Mouse (Mus musculus) heart, postnatal 36 days (tissue): ENCODE data around the gene Cyp2c23. TPM values are rescaled to one million over a fixed set of nuclear protein-coding genes. Genes with fewer than 3 reads are reported as not detected.

Experiments
- DNase-seq, 2 experiments: peaks; one replicate each; pipeline ENCODE4 v3.0.0; 2021 to 2022
- intact Hi-C: fragments of 180-260 bp; cut with DNase I; formaldehyde crosslinking; loops from one replicate; pipeline ENCODE4 v1.15.1; 2025
- total RNA-seq, 2 experiments: library from RNA; stranded (reverse); gene quantifications; 2 replicates each; pipeline ENCODE4 v1.2.3; 2021

Cyp2c23 gene
- total RNA-seq, 2 experiments from 2014 or later, result 0.14 TPM; not detected in 1

GRCm38 (mm10) chr19:43976661-43977060, 52.3 kb downstream of the Cyp2c23 start:
- intact Hi-C loops, result no loop called here
- peak in 1 of 2 experiments; percentile 8 for DNase-seq

- DNase-seq, result no peak
- intact Hi-C loops, result no loop called here
These were observed 54.8 kb downstream of the Cyp2c23 start for GRCm38 (mm10) chr19:43974221-43974620.

- intact Hi-C loops, result no loop called here
- DNase-seq, result no peak
These were observed 55.3 kb downstream of the Cyp2c23 start for GRCm38 (mm10) chr19:43973711-43974110.

DNA sequence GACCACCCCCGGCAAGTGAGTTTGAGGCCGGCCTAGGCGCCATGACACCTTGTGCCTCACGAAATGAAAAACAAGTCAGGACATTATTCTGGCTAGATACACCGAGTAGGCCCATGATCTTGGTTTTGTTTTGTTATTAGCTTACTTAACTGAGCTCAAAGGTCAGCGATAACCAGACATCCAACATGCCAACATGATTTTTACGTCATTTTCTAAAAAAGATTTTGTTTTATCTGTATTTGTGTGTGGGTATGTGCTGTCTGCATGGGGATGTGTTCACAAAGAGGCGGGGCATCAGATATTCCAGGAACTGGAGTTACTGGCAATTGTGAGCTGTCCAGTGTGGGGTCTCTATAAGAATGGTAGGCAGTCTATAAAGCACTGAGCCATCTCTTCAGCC, 56.9 kb downstream of the Cyp2c23 start:
- no peak for DNase-seq
- intact Hi-C loops, result no loop called here

- intact Hi-C loops, result no loop called here
- no peak for DNase-seq
These were observed 60.5 kb downstream of the Cyp2c23 start for GRCm38 (mm10) chr19:43968436-43969026.

- DNase-seq, result no peak
- intact Hi-C loops, result no loop called here
These were observed 62.5 kb downstream of the Cyp2c23 start for GRCm38 (mm10) chr19:43966481-43966880.

DNA sequence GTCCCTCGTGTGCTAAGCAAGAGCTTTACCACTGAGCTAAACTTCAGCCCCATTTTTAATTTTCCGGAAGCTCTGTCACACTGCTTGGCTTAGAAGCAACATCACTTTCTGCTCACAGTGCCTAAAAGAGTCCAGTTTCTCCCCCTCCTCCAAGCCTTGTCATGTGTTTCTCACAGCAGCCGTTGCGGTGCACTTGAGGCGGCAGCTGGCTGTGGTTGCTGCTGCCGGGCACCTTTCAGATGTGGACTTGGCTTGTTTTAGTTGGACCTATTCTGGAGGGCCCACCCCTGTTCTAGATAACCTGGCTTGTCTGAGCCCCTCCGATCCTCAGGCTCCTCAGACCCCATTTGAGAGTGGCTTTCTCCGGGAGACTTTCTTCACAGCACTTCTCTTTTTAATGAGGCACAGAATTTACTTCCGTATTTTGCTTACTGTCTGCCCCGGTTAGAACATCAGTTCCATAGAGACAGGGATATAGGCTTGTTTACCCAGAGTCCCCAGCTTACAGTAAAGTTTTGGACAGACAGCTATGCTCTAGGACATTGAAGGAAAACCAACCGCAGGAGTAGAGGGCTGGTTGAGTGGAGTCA, 63.4 kb downstream of the Cyp2c23 start:
- intact Hi-C loops, result no loop called here

GRCm38 (mm10) chr19:43962795-43963194, 66.2 kb downstream of the Cyp2c23 start:
- intact Hi-C loops, result no loop called here
- DNase-seq, result no peak

More for the DNA sequence above, 63.4 kb downstream of the Cyp2c23 start:
- peak; percentile 9 to 19 for DNase-seq

DNA sequence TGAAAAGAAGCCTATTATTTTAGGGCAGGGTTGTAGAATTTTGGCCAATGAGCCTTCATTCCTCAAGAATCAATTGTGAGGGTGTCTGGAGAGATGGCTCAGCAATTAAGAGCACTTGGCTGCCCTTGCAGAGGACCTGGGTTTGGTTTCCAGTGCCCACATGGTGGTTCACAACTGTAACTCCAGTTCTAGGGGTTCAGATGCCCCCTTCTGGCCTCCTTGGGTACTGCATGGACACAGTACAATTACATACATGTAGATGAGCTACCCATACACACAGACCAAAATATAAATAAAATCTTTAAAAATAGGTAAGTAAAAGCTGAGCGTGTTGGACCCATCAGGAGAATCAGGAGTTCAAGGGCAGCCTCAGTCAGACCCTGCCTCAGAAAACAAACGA, 67.8 kb downstream of the Cyp2c23 start:
- DNase-seq, result no peak
- intact Hi-C loops, result no loop called here

GRCm38 (mm10) chr19:43960014-43960413, 69.0 kb downstream of the Cyp2c23 start:
- no peak for DNase-seq
- intact Hi-C loops, result no loop called here

DNA sequence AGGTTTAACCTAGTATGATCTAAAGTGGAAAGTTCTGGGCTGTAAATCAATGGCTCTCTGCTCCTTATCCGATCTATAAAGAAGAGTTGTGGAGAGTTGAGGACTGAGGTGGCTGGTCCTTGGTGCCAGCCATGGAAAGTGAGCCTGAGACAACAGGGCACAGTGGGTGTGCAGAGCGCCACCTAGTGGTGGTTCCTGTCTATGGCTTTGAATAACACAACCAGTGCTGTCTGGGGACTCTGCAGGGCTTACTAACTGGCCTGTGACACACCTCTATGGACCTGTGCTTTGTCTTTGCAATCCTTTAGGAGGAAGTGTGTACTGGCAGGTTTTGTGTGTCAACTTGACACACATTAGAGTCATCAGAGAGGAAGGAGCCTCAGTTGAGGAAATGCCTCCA, 69.8 kb downstream of the Cyp2c23 start:
- DNase-seq, result peak; percentile 67 to 75
- intact Hi-C loops, result loop anchor here (1.0 to 5.0 kb wide), 2 partner anchors 107 to 127 kb away; no protein-coding TSS in a partner anchor

DNA sequence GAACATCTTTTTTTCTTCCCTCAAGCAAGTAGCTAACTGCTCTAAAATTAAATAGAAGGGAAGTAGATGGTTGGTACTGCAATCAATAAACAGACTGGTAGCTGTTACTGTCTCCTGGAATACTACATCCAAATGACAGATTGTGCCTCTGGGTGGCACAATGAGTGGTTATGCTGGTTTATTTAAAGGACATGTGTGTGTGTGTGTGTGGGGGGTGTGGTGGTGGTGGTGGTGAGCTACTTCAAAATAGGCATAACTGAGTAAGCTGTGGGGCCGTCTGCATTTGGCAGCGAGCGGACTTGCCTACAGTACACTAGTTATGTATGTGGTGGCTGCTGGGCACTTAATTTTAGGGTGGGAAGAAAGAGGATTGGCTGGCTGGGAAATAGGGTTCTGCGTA, 71.1 kb downstream of the Cyp2c23 start:
- DNase-seq, result no peak
- intact Hi-C loops, result loop anchor here (5.0 kb wide), 1 partner anchor 106 kb away; no protein-coding TSS in a partner anchor

- DNase-seq, result peak in 1 of 2 experiments; percentile 35
- intact Hi-C loops, result loop anchor here (5.0 kb wide), 1 partner anchor 105 kb away; no protein-coding TSS in a partner anchor
These were observed 71.6 kb downstream of the Cyp2c23 start for GRCm38 (mm10) chr19:43957402-43957801.

DNA sequence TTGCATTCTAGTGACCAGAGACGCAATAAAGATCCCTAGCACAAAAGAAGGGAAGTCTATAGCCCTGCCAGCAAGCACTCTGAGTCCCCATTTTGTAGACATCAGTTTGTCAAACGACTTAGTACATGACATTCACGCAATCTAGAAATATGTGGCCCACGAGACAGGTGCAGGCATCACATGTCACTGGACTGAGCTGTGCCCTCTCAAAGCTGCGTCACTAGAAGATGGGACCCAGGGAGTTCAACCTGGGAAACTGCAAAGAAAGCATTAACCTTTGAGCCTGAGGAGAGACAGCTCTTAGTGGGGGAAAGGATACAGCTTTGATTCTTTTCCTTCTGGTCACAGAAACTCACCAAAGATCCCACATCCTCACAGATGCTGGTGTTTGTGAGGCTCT, 73.7 kb downstream of the Cyp2c23 start:
- intact Hi-C loops, result loop anchor here (5.0 kb wide), 1 partner anchor 103 kb away; no protein-coding TSS in a partner anchor
- no peak for DNase-seq

Other genes starting within 250 kb of the Cyp2c23 start
- not detected for gene Abcc2, start 247.0 kb downstream of the Cyp2c23 start, total RNA-seq
- gene Dnmbp, start 89.0 kb downstream of the Cyp2c23 start, total RNA-seq, result 1 to 10 TPM; 9.0 to 9.7 TPM
- gene Cpn1, start 42.7 kb downstream of the Cyp2c23 start, total RNA-seq, result under 1 TPM in 1 of 2 experiments, not detected in 1; 0.19 TPM
- 1 to 10 TPM; 7.3 to 7.9 TPM for gene Erlin1, start 40.6 kb upstream of the Cyp2c23 start, total RNA-seq
- gene Chuk, start 78.3 kb upstream of the Cyp2c23 start, total RNA-seq, result 10 to 100 TPM; 25.8 to 29.0 TPM
- gene Cwf19l1, start 106.7 kb upstream of the Cyp2c23 start, total RNA-seq, result 1 to 10 TPM; 8.3 to 8.9 TPM
- gene Bloc1s2, start 117.2 kb upstream of the Cyp2c23 start, total RNA-seq, result 10 to 100 TPM; 16.4 to 18.2 TPM
- gene Pkd2l1, start 163.2 kb upstream of the Cyp2c23 start, total RNA-seq, result not detected
- not detected for gene Scd3, start 174.1 kb upstream of the Cyp2c23 start, total RNA-seq